Mouse (Mus musculus) MEL (cell line): ENCODE results near the gene Psma1. TPM values are rescaled to one million over a fixed set of nuclear protein-coding genes. Genes with fewer than 3 reads are reported as not detected.

Experiments used
- DNase-seq: peaks from one replicate; pipeline ENCODE4 v3.0.0; 2011; ENCODE audit warnings: low read depth, low spot score
- H3K27ac ChIP-seq: 2 replicates; pipeline ENCODE4 v1.5.1; 2012; ENCODE audit warnings: low read depth, mild to moderate bottlenecking, control low read depth, low read length, moderate library complexity; ENCODE audit not compliant: control insufficient read depth
- H3K27me3 ChIP-seq, 2 experiments: fragments of 150-350 bp in 1 of 2; sonication (generic) in 1 of 2; 2 replicates each; pipeline ENCODE4 v1.6.1; 2012; ENCODE audit warnings: low read length in 2 of 2, mild to moderate bottlenecking in 2 of 2, improper control_type of control experiment in 1 of 2, moderate library complexity in 1 of 2; ENCODE audit not compliant: insufficient read depth in 2 of 2, control insufficient read depth in 1 of 2
- H3K36me3 ChIP-seq, 2 experiments: 2 replicates each; pipeline ENCODE4 v1.6.1; 2012 to 2014; ENCODE audit warnings: low read length in 2 of 2, improper control_type of control experiment in 1 of 2, inconsistent platforms in 1 of 2, mild to moderate bottlenecking in 1 of 2; ENCODE audit not compliant: insufficient read depth in 2 of 2, control insufficient read depth in 1 of 2
- H3K4me1 ChIP-seq, 2 experiments: fragments of 150-350 bp in 1 of 2; sonication (generic) in 1 of 2; 2 replicates each; pipeline ENCODE4 v1.6.1; 2012; ENCODE audit warnings: low read length in 2 of 2, improper control_type of control experiment in 1 of 2, mild to moderate bottlenecking in 1 of 2; ENCODE audit not compliant: insufficient read depth in 2 of 2, control insufficient read depth in 1 of 2
- H3K4me3 ChIP-seq, 2 experiments: fragments of 150-350 bp in 1 of 2; sonication (generic) in 1 of 2; 2 replicates each; pipeline ENCODE4 v1.5.1; 2012; ENCODE audit warnings: low read depth in 2 of 2, low read length in 2 of 2, mild to moderate bottlenecking in 2 of 2, moderate library complexity in 2 of 2, control low read depth in 1 of 2, improper control_type of control experiment in 1 of 2; ENCODE audit not compliant: control insufficient read depth in 1 of 2, insufficient read depth in 1 of 2
- H3K79me2 ChIP-seq: 2 replicates; pipeline ENCODE4 v1.6.1; 2012; ENCODE audit warnings: mild to moderate bottlenecking, low read length, moderate library complexity; ENCODE audit not compliant: control insufficient read depth, poor library complexity, insufficient read depth
- H3K9ac ChIP-seq: 2 replicates; pipeline ENCODE4 v1.6.1; 2012; ENCODE audit warnings: low read depth, mild to moderate bottlenecking, control low read depth, low read length, moderate library complexity; ENCODE audit not compliant: control insufficient read depth, poor library complexity, severe bottlenecking
- H3K9me3 ChIP-seq: fragments of 150-350 bp; sonication (generic); replicated peaks from 2 replicates; pipeline ENCODE4 v1.6.1; 2012; ENCODE audit warnings: mild to moderate bottlenecking, low read length, improper control_type of control experiment, moderate library complexity; ENCODE audit not compliant: insufficient read depth
- CHD1 ChIP-seq: IDR thresholded peaks from 2 replicates; pipeline ENCODE4 v1.6.1; 2012; ENCODE audit warnings: low read depth, mild to moderate bottlenecking, inconsistent platforms, low read length, improper control_type of control experiment
- CHD2 ChIP-seq: IDR thresholded peaks from 2 replicates; pipeline ENCODE4 v1.6.1; 2011; ENCODE audit warnings: low read length, improper control_type of control experiment
- E2F4 ChIP-seq: IDR thresholded peaks from 2 replicates; pipeline ENCODE4 v1.6.1; 2011; ENCODE audit warnings: low read depth, low read length, improper control_type of control experiment, borderline replicate concordance
- ELF1 ChIP-seq: IDR thresholded peaks from 2 replicates; pipeline ENCODE4 v1.6.1; 2014; ENCODE audit warnings: low read depth, mild to moderate bottlenecking, inconsistent platforms, low read length, improper control_type of control experiment, moderate library complexity
- EP300 ChIP-seq, 2 experiments: IDR thresholded peaks; 2 replicates each; pipeline ENCODE4 v1.6.1; 2011; ENCODE audit warnings: improper control_type of control experiment in 2 of 2, low read length in 2 of 2, low read depth in 1 of 2, mild to moderate bottlenecking in 1 of 2
- GABPA ChIP-seq: IDR thresholded peaks from 2 replicates; pipeline ENCODE4 v1.6.1; 2012; ENCODE audit warnings: low read depth, mild to moderate bottlenecking, inconsistent platforms, low read length, improper control_type of control experiment, moderate library complexity
- GATA1 ChIP-seq: IDR thresholded peaks from 2 replicates; pipeline ENCODE4 v1.6.1; 2011; ENCODE audit warnings: low read depth, low read length, improper control_type of control experiment
- JUND ChIP-seq: IDR thresholded peaks from 2 replicates; pipeline ENCODE4 v1.6.1; 2011; ENCODE audit warnings: low read depth, mild to moderate bottlenecking, improper control_type of control experiment, low read length
- KAT2A ChIP-seq: conservative IDR thresholded peaks from 2 replicates; pipeline ENCODE4 v1.6.1; 2012; ENCODE audit warnings: low read depth, low read length, improper control_type of control experiment, inconsistent platforms
- MAX ChIP-seq: IDR thresholded peaks from 2 replicates; pipeline ENCODE4 v1.6.1; 2011; ENCODE audit warnings: low read length, improper control_type of control experiment
- MAZ ChIP-seq: IDR thresholded peaks from 2 replicates; pipeline ENCODE4 v1.6.1; 2012; ENCODE audit warnings: low read depth, mild to moderate bottlenecking, inconsistent platforms, low read length, improper control_type of control experiment
- MEF2A ChIP-seq: IDR thresholded peaks from 2 replicates; pipeline ENCODE4 v1.6.1; 2014; ENCODE audit warnings: low read depth, mild to moderate bottlenecking, inconsistent platforms, low read length, improper control_type of control experiment; ENCODE audit not compliant: poor library complexity, insufficient replicate concordance, severe bottlenecking; ENCODE audit errors: extremely low read depth
- MXI1 ChIP-seq: IDR thresholded peaks from 2 replicates; pipeline ENCODE4 v1.6.1; 2011; ENCODE audit warnings: mild to moderate bottlenecking, low read depth, low read length, improper control_type of control experiment
- MYB ChIP-seq: IDR thresholded peaks from 2 replicates; pipeline ENCODE4 v1.6.1; 2011; ENCODE audit warnings: mild to moderate bottlenecking, low read depth, low read length, improper control_type of control experiment
- MYC ChIP-seq: IDR thresholded peaks from 2 replicates; pipeline ENCODE4 v1.6.1; 2011; ENCODE audit warnings: low read depth, mild to moderate bottlenecking, low read length, improper control_type of control experiment, moderate library complexity
- NRF1 ChIP-seq: IDR thresholded peaks from 2 replicates; pipeline ENCODE4 v1.6.1; 2014; ENCODE audit warnings: low read depth, mild to moderate bottlenecking, inconsistent platforms, low read length, improper control_type of control experiment, moderate library complexity; ENCODE audit not compliant: poor library complexity, insufficient read depth, severe bottlenecking
- POLR2A ChIP-seq, 2 experiments: IDR thresholded peaks; 2 replicates each; pipeline ENCODE4 v1.6.1; 2011 to 2012; ENCODE audit warnings: low read length in 2 of 2, mild to moderate bottlenecking in 2 of 2, control low read depth in 1 of 2, improper control_type of control experiment in 1 of 2, low read depth in 1 of 2, moderate library complexity in 1 of 2; ENCODE audit not compliant: control insufficient read depth in 1 of 2, insufficient read depth in 1 of 2, poor library complexity in 1 of 2
- POLR2AphosphoS5 ChIP-seq: IDR thresholded peaks from 2 replicates; pipeline ENCODE4 v1.6.1; 2012; ENCODE audit warnings: low read depth, borderline replicate concordance, mild to moderate bottlenecking, inconsistent platforms, low read length, moderate library complexity, mixed read lengths
- RCOR1 ChIP-seq: IDR thresholded peaks from 2 replicates; pipeline ENCODE4 v1.6.1; 2012; ENCODE audit warnings: low read depth, mild to moderate bottlenecking, inconsistent platforms, low read length, improper control_type of control experiment
- SMC3 ChIP-seq: IDR thresholded peaks from 2 replicates; pipeline ENCODE4 v1.6.1; 2011; ENCODE audit warnings: low read depth, low read length, improper control_type of control experiment
- TCF12 ChIP-seq: IDR thresholded peaks from 2 replicates; pipeline ENCODE4 v1.6.1; 2014; ENCODE audit warnings: low read depth, mild to moderate bottlenecking, inconsistent platforms, low read length, improper control_type of control experiment, moderate library complexity
- UBTF ChIP-seq: IDR thresholded peaks from 2 replicates; pipeline ENCODE4 v1.6.1; 2012; ENCODE audit warnings: low read depth, mild to moderate bottlenecking, inconsistent platforms, low read length, improper control_type of control experiment, moderate library complexity, borderline replicate concordance; ENCODE audit not compliant: insufficient read depth
- ZC3H11A ChIP-seq: IDR thresholded peaks from 2 replicates; pipeline ENCODE4 v1.6.1; 2012; ENCODE audit warnings: low read depth, mild to moderate bottlenecking, inconsistent platforms, low read length, improper control_type of control experiment
- ZKSCAN1 ChIP-seq: IDR thresholded peaks from 2 replicates; pipeline ENCODE4 v1.6.1; 2012; ENCODE audit warnings: low read depth, mild to moderate bottlenecking, inconsistent platforms, low read length, improper control_type of control experiment, moderate library complexity
- polyA plus RNA-seq, 2 experiments: library from polyadenylated mRNA; stranded (reverse) in 1 of 2; unstranded in 1 of 2; fragments of >175 nt in 1 of 2; fragments of >200 nt in 1 of 2; gene quantifications; 2 replicates each; pipeline versions ENCODE4 v1.2.1 to v1.2.4; 2012; ENCODE audit warnings: low replicate concordance in 2 of 2, low read depth in 1 of 2; ENCODE audit not compliant: insufficient read length in 2 of 2, insufficient read depth in 1 of 2, missing spikeins in 1 of 2
- total RNA-seq: library from RNA; depleted of rRNA; stranded (reverse); fragments of 300-350 nt; gene quantifications from 2 replicates; pipeline ENCODE4 v1.2.3, GENCODE M21; 2012

Psma1 gene
- total and polyA plus RNA-seq, 3 experiments, result 282 to 324 TPM; not detected in 1

DNA sequence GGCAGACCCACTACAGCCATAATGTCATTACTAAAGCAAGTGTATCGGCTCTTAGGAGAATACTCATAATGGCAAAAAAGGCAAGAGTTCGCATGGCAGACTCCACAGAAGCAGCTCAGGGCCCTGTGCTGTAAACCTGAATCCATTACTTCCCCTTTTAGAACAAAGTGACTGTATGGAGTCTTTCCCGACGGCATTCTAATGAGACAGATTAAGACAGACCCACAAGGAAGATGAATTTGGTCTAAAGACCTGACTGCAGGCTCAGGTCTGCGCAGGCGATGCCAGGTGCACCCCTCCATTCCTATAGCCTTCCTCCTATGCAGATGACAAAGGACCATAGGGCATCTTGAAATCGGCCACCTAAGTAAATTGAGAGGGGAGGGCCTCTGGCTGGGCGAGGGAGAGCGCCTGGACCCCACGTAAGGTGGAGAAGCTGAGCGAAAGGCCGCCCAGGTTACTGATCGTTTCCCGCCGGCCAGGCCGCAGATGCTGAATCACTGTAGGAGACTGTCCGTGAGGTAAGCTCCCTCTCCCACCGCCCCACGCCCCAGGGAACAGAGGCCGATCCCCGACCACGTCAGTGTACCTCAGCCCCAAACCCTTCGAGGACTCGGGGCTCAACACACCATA lies 430 bp downstream of the Psma1 start:
- peak overlapping the region; percentile 86 for H3K9ac ChIP-seq
- DNase-seq, result peak; percentile 78
- H3K79me2 ChIP-seq, result peaks cover 15% of the 10 kb centered on the region
- peaks cover 0 to 10% of the 10 kb centered on the region in 2 experiments; a peak in 3 of 4 replicates for H3K4me1 ChIP-seq
- H3K36me3 ChIP-seq, result peaks cover 19 to 20% of the 10 kb centered on the region in 2 experiments
- no peak for TF ChIP-seq ZKSCAN1
- TF ChIP-seq ZC3H11A, result no peak
- no peak for TF ChIP-seq E2F4
- no peak for TF ChIP-seq MYB
- TF ChIP-seq NRF1, result no peak
- TF ChIP-seq KAT2A, result no peak
- TF ChIP-seq CHD1, result peak; percentile 86; the same call in 1 of the 2 replicates
- TF ChIP-seq SMC3, result no peak
- TF ChIP-seq POLR2AphosphoS5, result no peak
- no peak for TF ChIP-seq GATA1
- peak; percentile 33; the same call in 1 of the 2 replicates for TF ChIP-seq MYC
- TF ChIP-seq JUND, result no peak
- TF ChIP-seq GABPA, result no peak; the same call in 1 of the 2 replicates
- no peak for TF ChIP-seq UBTF
- TF ChIP-seq EP300 (IDR thresholded peaks at IDR 0.05; ENCODE audit: low read depth in 1 of 2, low read length in 2 of 2), result no peak
- TF ChIP-seq MAX, result 0 out of 2 replicates have a peak, but pooled peaks have one; percentile 39
- no peak; the same call in none of the 2 replicates for TF ChIP-seq MXI1
- no peak for TF ChIP-seq MEF2A
- no peak for TF ChIP-seq RCOR1
- no peak for TF ChIP-seq ELF1
- no peaks in the 10 kb centered on the region for H3K9me3 ChIP-seq
- H3K27ac ChIP-seq, result peak overlapping the region; percentile 72
- no peaks in the 10 kb centered on the region for H3K27me3 ChIP-seq
- H3K4me3 ChIP-seq, result peak overlapping the region; percentile 64 to 85

DNA sequence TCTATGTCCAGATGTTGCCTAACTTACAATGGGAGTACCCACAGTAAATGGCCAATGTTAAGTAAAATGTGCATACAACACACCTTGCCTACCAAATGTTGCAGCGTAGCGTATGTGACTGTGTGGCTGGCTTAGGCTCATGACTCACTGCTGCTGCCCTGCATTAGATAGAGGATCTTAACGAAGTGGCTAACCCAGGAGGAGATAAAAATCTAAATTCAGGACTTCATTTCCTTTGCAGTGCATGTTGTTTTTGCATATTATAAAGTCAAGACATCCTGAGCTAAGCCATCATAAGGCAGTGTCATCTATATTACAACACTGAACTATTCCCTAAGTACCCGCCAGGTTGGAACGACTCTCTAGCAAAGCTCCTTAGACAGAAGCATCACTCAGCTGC lies 7.5 kb downstream of the Psma1 start:
- Histone ChIP-seq H3K27me3 (no peaks in the 10 kb centered on the region), H3K27ac (no peak overlapping the region), H3K4me1 (no peaks in the 10 kb centered on the region), H3K9ac (no peak overlapping the region), H3K4me3 (no peak overlapping the region), H3K9me3 (no peaks in the 10 kb centered on the region), H3K36me3 (peaks cover 1 to 68% of the 10 kb centered on the region in 2 experiments), H3K79me2 (no peaks in the 10 kb centered on the region)
- DNase-seq, result no peak
- TF ChIP-seq ZC3H11A (no peak), POLR2A (IDR thresholded peaks at IDR 0.05; ENCODE audit: control insufficient read depth in 1 of 2, insufficient read depth in 1 of 2, low read depth in 1 of 2, low read length in 2 of 2, poor library complexity in 1 of 2) (no peak), TCF12 (no peak), NRF1 (no peak), UBTF (no peak), CHD2 (no peak), GABPA (no peak), MAZ (no peak), KAT2A (no peak)
